Mouse (Mus musculus): ENCODE data around the gene Prr13.

- TF ChIP-seq CTCF (IDR thresholded peaks at IDR 0.05; ENCODE audit: low read depth): no peak
- TF ChIP-seq EP300 (IDR thresholded peaks at IDR 0.05; ENCODE audit: low read depth): no peak
These were observed 7.9 kb upstream of the Prr13 start for GRCm38 (mm10) chr15:102450928-102451327.
